Mouse (Mus musculus) small intestine, adult 2 months (tissue): ENCODE results near the gene Creld2. TPM values are rescaled to one million over a fixed set of nuclear protein-coding genes. Genes with fewer than 3 reads are reported as not detected.

Experiments
- H3K27ac ChIP-seq: fragments of 200-500 bp; 2 replicates; pipeline ENCODE4 v1.5.1; 2012; ENCODE audit warnings: low read depth, low read length, control low read depth, inconsistent platforms; ENCODE audit not compliant: insufficient read depth
- H3K27me3 ChIP-seq: fragments of 200-500 bp; 2 replicates; pipeline ENCODE4 v1.6.1; 2012; ENCODE audit warnings: mild to moderate bottlenecking, moderate library complexity, low read length, inconsistent platforms; ENCODE audit not compliant: control insufficient read depth, insufficient read depth
- H3K36me3 ChIP-seq: fragments of 200-500 bp; 2 replicates; pipeline ENCODE4 v1.6.1; 2012; ENCODE audit warnings: mild to moderate bottlenecking, low read length, control low read depth, inconsistent platforms; ENCODE audit not compliant: control insufficient read depth, insufficient read depth
- H3K4me1 ChIP-seq: fragments of 200-500 bp; 2 replicates; pipeline ENCODE4 v1.6.1; 2012; ENCODE audit warnings: low read length, inconsistent platforms, mixed read lengths; ENCODE audit not compliant: control insufficient read depth, insufficient read depth, insufficient read length
- H3K4me3 ChIP-seq: fragments of 200-500 bp; 2 replicates; pipeline ENCODE4 v1.5.1; 2012; ENCODE audit warnings: low read depth, mild to moderate bottlenecking, control low read depth, inconsistent platforms, low read length, moderate library complexity
- CTCF ChIP-seq: fragments of 200-500 bp; IDR thresholded peaks from 2 replicates; pipeline ENCODE4 v1.5.1; 2012; ENCODE audit warnings: low read depth, mild to moderate bottlenecking, control low read depth, inconsistent platforms, low read length, moderate library complexity, mixed read lengths; ENCODE audit not compliant: insufficient replicate concordance, insufficient read length; ENCODE audit errors: extremely low read depth
- POLR2A ChIP-seq: fragments of 200-500 bp; IDR thresholded peaks from 2 replicates; pipeline ENCODE4 v1.6.1; 2012; ENCODE audit warnings: low read depth, mild to moderate bottlenecking, control low read depth, inconsistent platforms, low read length, moderate library complexity
- WGBS: fragments of 180-500 bp; shearing (Covaris S2); methylation state at CpG from one replicate; pipeline ENCODE4 v1.1.7; 2018; 5-methylcytosine and 5-hydroxymethylcytosine counted together
- polyA plus RNA-seq: library from polyadenylated mRNA; depleted of rRNA; stranded (reverse); fragments of >200 nt; gene quantifications from 2 replicates; pipeline ENCODE4 v1.2.3, GENCODE M21; 2012

Creld2 gene
- polyA plus RNA-seq, 1 experiment: 59.1 TPM

GRCm38 (mm10) chr15:88829791-88830440 lies 10.5 kb downstream of the Creld2 start:
- no peaks in the 10 kb centered on the region for H3K27me3 ChIP-seq
- peaks cover 14% of the 10 kb centered on the region; the same call in 1 of the 2 replicates for H3K4me1 ChIP-seq
- 84% methylated on average over 6 of the region's 6 CpGs for WGBS
- no peak overlapping the region for H3K4me3 ChIP-seq
- peaks cover 14% of the 10 kb centered on the region for H3K36me3 ChIP-seq
- TF ChIP-seq CTCF: no peak
- TF ChIP-seq POLR2A: no peak
- no peak overlapping the region for H3K27ac ChIP-seq

DNA sequence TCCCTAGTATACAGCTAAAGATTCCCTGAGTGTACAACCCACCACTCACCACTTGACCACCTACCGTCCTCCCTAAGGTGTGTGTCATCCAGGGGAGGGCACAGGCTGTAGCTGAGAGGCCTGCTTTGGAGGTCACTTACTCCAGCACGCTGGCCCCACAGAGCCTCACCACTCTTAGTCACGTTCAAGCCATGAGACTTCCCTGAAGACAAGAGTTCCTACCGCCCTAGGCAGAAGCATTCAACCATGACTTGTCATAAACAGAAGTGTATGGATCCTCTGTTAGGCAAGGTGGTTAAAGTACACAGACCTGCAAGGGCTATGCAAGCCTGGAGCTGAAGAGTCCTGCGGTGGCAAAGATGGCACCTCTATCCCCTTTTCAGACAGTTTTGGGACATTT lies 11.2 kb downstream of the Creld2 start:
- 81% methylated on average over 5 of the region's 5 CpGs for WGBS
- no peaks in the 10 kb centered on the region for H3K27me3 ChIP-seq
- peaks cover 16% of the 10 kb centered on the region; the same call in 1 of the 2 replicates for H3K4me1 ChIP-seq
- no peak overlapping the region for H3K4me3 ChIP-seq
- H3K36me3 ChIP-seq: peaks cover 8% of the 10 kb centered on the region; the same call in 1 of the 2 replicates
- TF ChIP-seq CTCF (no peak), POLR2A (no peak)
- no peak overlapping the region for H3K27ac ChIP-seq

DNA sequence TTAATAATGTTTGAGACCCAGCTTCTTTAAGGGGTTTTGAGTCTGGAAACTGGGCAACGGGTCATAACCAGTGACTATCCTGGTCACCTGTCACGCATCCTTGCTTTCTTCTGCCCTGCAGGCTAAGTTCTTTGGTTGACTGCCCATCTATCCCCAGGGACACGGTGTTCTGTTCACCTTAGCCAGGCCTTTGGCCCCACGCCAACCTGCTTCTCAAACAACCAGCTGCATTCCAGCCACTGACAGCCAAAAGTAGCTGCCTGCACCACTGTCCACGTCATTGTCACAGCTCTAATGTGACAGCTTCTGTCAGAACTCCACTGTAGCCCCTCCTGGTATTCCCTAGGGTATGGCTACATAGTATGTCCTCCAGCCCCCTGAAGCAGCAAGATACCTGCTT lies 12.0 kb downstream of the Creld2 start:
- H3K4me3 ChIP-seq: no peak overlapping the region
- peaks cover 3% of the 10 kb centered on the region; the same call in 1 of the 2 replicates for H3K36me3 ChIP-seq
- H3K27ac ChIP-seq: no peak overlapping the region
- no peaks in the 10 kb centered on the region for H3K27me3 ChIP-seq
- WGBS: 37% methylated on average over 5 of the region's 5 CpGs
- peaks cover 23% of the 10 kb centered on the region for H3K4me1 ChIP-seq
- no peak for TF ChIP-seq CTCF
- TF ChIP-seq POLR2A: no peak

GRCm38 (mm10) chr15:88832536-88832935 lies 13.1 kb downstream of the Creld2 start:
- H3K27ac ChIP-seq: no peak overlapping the region
- H3K4me1 ChIP-seq: peaks cover 26% of the 10 kb centered on the region
- TF ChIP-seq CTCF (no peak), POLR2A (no peak)
- no peaks in the 10 kb centered on the region for H3K36me3 ChIP-seq
- 48% methylated on average over 9 of the region's 9 CpGs for whole genome bisulfite sequencing
- H3K27me3 ChIP-seq: no peaks in the 10 kb centered on the region
- no peak overlapping the region for H3K4me3 ChIP-seq

DNA sequence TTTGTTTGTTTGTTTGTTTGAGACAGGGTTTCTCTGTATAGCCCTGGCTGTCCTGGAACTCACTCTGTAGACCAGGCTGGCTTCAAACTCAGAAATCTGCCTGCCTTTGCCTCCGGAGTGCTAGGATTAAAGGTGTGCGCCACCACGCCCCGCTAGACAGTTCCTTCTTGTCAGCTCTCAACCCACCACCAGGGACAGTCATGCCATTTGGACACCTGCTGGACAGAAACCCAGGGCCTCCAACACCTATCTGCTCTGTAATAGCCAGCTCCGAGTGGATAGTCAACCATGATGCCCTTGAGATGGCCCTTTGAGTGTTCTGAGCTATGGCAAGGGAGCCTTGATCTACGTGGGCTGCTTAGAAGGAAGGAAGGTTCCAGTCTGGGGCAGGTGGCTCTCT lies 16.6 kb downstream of the Creld2 start:
- 34% methylated on average over 6 of the region's 6 CpGs for WGBS
- H3K27me3 ChIP-seq: no peaks in the 10 kb centered on the region
- no peaks in the 10 kb centered on the region for H3K36me3 ChIP-seq
- peak overlapping the region; percentile 46 for H3K4me3 ChIP-seq
- H3K27ac ChIP-seq: peak overlapping the region; percentile 82
- TF ChIP-seq CTCF (peak; percentile 60; the same call in 1 of the 2 replicates), POLR2A (no peak)
- peaks cover 28% of the 10 kb centered on the region for H3K4me1 ChIP-seq

DNA sequence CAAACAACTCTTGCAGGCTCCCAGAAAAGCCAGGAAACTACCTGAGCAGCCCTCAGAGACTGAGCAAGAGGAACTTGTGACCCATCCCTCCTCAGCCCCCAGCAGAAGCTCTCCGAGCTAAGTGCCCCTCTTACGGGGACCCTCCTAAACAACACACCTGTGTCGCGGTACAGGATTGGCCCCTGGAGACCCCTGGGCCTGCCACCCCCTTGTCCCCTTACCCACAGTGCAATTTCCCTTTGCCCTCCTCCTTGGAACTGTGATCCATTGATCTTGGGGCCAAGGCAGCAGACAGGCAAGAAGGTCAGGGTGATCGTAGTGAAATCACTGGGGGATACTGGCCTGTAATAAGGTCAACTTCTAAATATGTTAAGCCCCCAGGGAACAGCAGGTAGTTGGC lies 17.1 kb downstream of the Creld2 start:
- 37% methylated on average over 5 of the region's 5 CpGs for WGBS
- H3K27me3 ChIP-seq: no peaks in the 10 kb centered on the region
- H3K36me3 ChIP-seq: no peaks in the 10 kb centered on the region
- peaks cover 26% of the 10 kb centered on the region for H3K4me1 ChIP-seq
- H3K4me3 ChIP-seq: peak overlapping the region; percentile 46
- no peak for TF ChIP-seq POLR2A
- no peak for TF ChIP-seq CTCF
- peak overlapping the region; percentile 82 for H3K27ac ChIP-seq

GRCm38 (mm10) chr15:88837199-88837932 lies 17.9 kb downstream of the Creld2 start:
- H3K4me3 ChIP-seq: peak overlapping the region; percentile 73
- H3K4me1 ChIP-seq: peaks cover 22% of the 10 kb centered on the region
- H3K27ac ChIP-seq: peak overlapping the region; percentile 81
- H3K27me3 ChIP-seq: no peaks in the 10 kb centered on the region
- H3K36me3 ChIP-seq: no peaks in the 10 kb centered on the region
- TF ChIP-seq CTCF (no peak), POLR2A (peak; percentile 15; the same call in 1 of the 2 replicates)
- under 1% methylated on average over 39 of the region's 39 CpGs for WGBS
